Mouse (Mus musculus): ENCODE data around the gene Fry.

GRCm38 (mm10) chr5:150302996-150303395, 184.6 kb downstream of the Fry start:
- no peak for TF ChIP-seq CTCF (IDR thresholded peaks at IDR 0.05)
- no peak for TF ChIP-seq POLR2A (IDR thresholded peaks at IDR 0.05; ENCODE audit: insufficient read depth, low read depth, low read length)
- TF ChIP-seq EP300 (IDR thresholded peaks at IDR 0.05; ENCODE audit: insufficient read depth, low read depth, low read length): no peak
